Mouse (Mus musculus) heart, embryonic 16.5 days (tissue): ENCODE results near the gene Ttc24. TPM values are rescaled to one million over a fixed set of nuclear protein-coding genes. Genes with fewer than 3 reads are reported as not detected.

Experiments
- ATAC-seq: fragments of 200-750 bp; cut with Nextera tagmentation; replicated peaks from 2 replicates; pipeline ENCODE4 v1.8.0; 2017; ENCODE audit warnings: moderate number of reproducible peaks; ENCODE audit not compliant: insufficient read depth, low FRiP score; ENCODE audit errors: extremely low read depth
- H3K27ac ChIP-seq: fragments of 300-500 bp; sonication (generic); 2 replicates; pipeline ENCODE4 v1.5.1; 2014; ENCODE audit warnings: mild to moderate bottlenecking, low read length, control low read depth, moderate library complexity
- H3K27me3 ChIP-seq: fragments of 300-500 bp; sonication (generic); 2 replicates; pipeline ENCODE4 v1.6.1; 2014; ENCODE audit warnings: low read length, mixed read lengths; ENCODE audit not compliant: control insufficient read depth, insufficient read depth
- H3K36me3 ChIP-seq: fragments of 300-500 bp; sonication (generic); 2 replicates; pipeline ENCODE4 v1.6.1; 2014; ENCODE audit not compliant: control insufficient read depth, insufficient read depth
- H3K4me1 ChIP-seq: fragments of 300-500 bp; sonication (generic); 2 replicates; pipeline ENCODE4 v1.6.1; 2014; ENCODE audit warnings: low read length, mixed read lengths; ENCODE audit not compliant: control insufficient read depth, insufficient read depth
- H3K4me2 ChIP-seq: fragments of 300-500 bp; sonication (generic); 2 replicates; pipeline ENCODE4 v1.6.1; 2014; ENCODE audit warnings: low read depth, mild to moderate bottlenecking, control low read depth, low read length
- H3K4me3 ChIP-seq: fragments of 300-500 bp; sonication (generic); 2 replicates; pipeline ENCODE4 v1.5.1; 2014; ENCODE audit warnings: mild to moderate bottlenecking, control low read depth, low read length
- H3K9ac ChIP-seq: fragments of 300-500 bp; sonication (generic); 2 replicates; pipeline ENCODE4 v1.6.1; 2014; ENCODE audit warnings: low read length, control low read depth
- H3K9me3 ChIP-seq: fragments of 300-500 bp; sonication (generic); replicated peaks from 2 replicates; pipeline ENCODE4 v1.6.1; 2016; ENCODE audit warnings: low read length; ENCODE audit not compliant: control insufficient read depth
- WGBS: fragments of 180-500 bp; shearing (Covaris S2); extraction: QIAGEN DNeasy Blood & Tissue Kit; methylation state at CpG from one replicate; pipeline ENCODE4 v1.1.7; 2014; 5-methylcytosine and 5-hydroxymethylcytosine counted together
- polyA plus RNA-seq: library from polyadenylated mRNA; unstranded; fragments of >200 nt; fragmentation: Nextera tagmentation; extraction: Ambion mirVana; gene quantifications from 2 replicates; pipeline ENCODE4 v1.2.1, GENCODE M21; 2015

Gene Ttc24
- polyA plus RNA-seq, 1 experiment from 2014 or later: 0.18 TPM

- Histone ChIP-seq H3K4me3 (no peak overlapping the region), H3K9me3 (no peaks in the 10 kb centered on the region), H3K36me3 (peaks cover 11% of the 10 kb centered on the region), H3K4me2 (no peak overlapping the region), H3K4me1 (peaks cover 18% of the 10 kb centered on the region), H3K27ac (no peak overlapping the region), H3K9ac (no peak overlapping the region), H3K27me3 (no peaks in the 10 kb centered on the region)
- 89% methylated on average over 2 of the region's 2 CpGs for WGBS
- ATAC-seq: no peak
These were observed 5.9 kb upstream of the Ttc24 start for GRCm38 (mm10) chr3:88084001-88084400.

- Histone ChIP-seq H3K27ac (peak overlapping the region; percentile 48; the same call in 1 of the 2 replicates), H3K4me3 (peak overlapping the region; percentile 61), H3K4me2 (peak overlapping the region; percentile 75), H3K9ac (peak overlapping the region; percentile 66), H3K36me3 (peaks cover 11% of the 10 kb centered on the region), H3K27me3 (peaks cover 3% of the 10 kb centered on the region; the same call in 1 of the 2 replicates), H3K4me1 (peaks cover 18% of the 10 kb centered on the region), H3K9me3 (no peaks in the 10 kb centered on the region)
- ATAC-seq: peak; percentile 49
- WGBS: 7% methylated on average over 4 of the region's 4 CpGs
These were observed 4.6 kb upstream of the Ttc24 start for GRCm38 (mm10) chr3:88082663-88083062.

GRCm38 (mm10) chr3:88082224-88082618, 4.1 kb upstream of the Ttc24 start:
- Histone ChIP-seq H3K27me3 (peaks cover 3% of the 10 kb centered on the region; the same call in 1 of the 2 replicates), H3K4me1 (peaks cover 18% of the 10 kb centered on the region), H3K36me3 (peaks cover 11% of the 10 kb centered on the region), H3K4me3 (peak overlapping the region; percentile 61), H3K4me2 (peak overlapping the region; percentile 75), H3K9me3 (no peaks in the 10 kb centered on the region), H3K9ac (peak overlapping the region; percentile 66), H3K27ac (0 out of 2 replicates have a peak overlapping the region, but pooled peaks have one; percentile 48)
- no peak for ATAC-seq
- WGBS: 2% methylated on average over 13 of the region's 13 CpGs

GRCm38 (mm10) chr3:88081345-88082223, 3.5 kb upstream of the Ttc24 start, which contains the start of gene Iqgap3:
Iqgap3 (plus strand) TSS chr3:88081971.
- no peaks in the 10 kb centered on the region for H3K9me3 ChIP-seq
- peaks cover 3% of the 10 kb centered on the region; the same call in 1 of the 2 replicates for H3K27me3 ChIP-seq
- WGBS: 19% methylated on average over 33 of the region's 33 CpGs
- peak; percentile 86 for ATAC-seq
- peak within 1 kb of the TSS; percentile 75 for H3K4me2 ChIP-seq
- peak within 1 kb of the TSS; percentile 48; the same call in 1 of the 2 replicates for H3K27ac ChIP-seq
- H3K9ac ChIP-seq: peak within 1 kb of the TSS; percentile 66
- peak within 1 kb of the TSS; percentile 61 for H3K4me3 ChIP-seq
- peaks cover 18% of the 10 kb centered on the region for H3K4me1 ChIP-seq
- peaks cover 11% of the 10 kb centered on the region for H3K36me3 ChIP-seq

- Histone ChIP-seq H3K4me2 (no peak overlapping the region), H3K36me3 (no peaks in the 10 kb centered on the region), H3K9me3 (no peaks in the 10 kb centered on the region), H3K27me3 (peaks cover 3% of the 10 kb centered on the region; the same call in 1 of the 2 replicates), H3K9ac (no peak overlapping the region), H3K27ac (no peak overlapping the region), H3K4me3 (no peak overlapping the region), H3K4me1 (peaks cover 9% of the 10 kb centered on the region)
- WGBS: 42% methylated on average over 8 of the region's 8 CpGs
- no peak for ATAC-seq
These were observed 663 bp downstream of the Ttc24 start for GRCm38 (mm10) chr3:88077441-88077840.

- ATAC-seq: no peak
- Histone ChIP-seq H3K4me2 (no peak overlapping the region), H3K9me3 (no peaks in the 10 kb centered on the region), H3K4me1 (no peaks in the 10 kb centered on the region), H3K9ac (no peak overlapping the region), H3K27me3 (peaks cover 12% of the 10 kb centered on the region), H3K27ac (no peak overlapping the region), H3K4me3 (no peak overlapping the region), H3K36me3 (no peaks in the 10 kb centered on the region)
- WGBS: 70% methylated on average over 8 of the region's 8 CpGs
These were observed 3.3 kb downstream of the Ttc24 start for GRCm38 (mm10) chr3:88074766-88075165.

- WGBS: 44% methylated on average over 2 of the region's 2 CpGs
- Histone ChIP-seq H3K9me3 (no peaks in the 10 kb centered on the region), H3K9ac (no peak overlapping the region), H3K4me2 (no peak overlapping the region), H3K4me1 (no peaks in the 10 kb centered on the region), H3K27me3 (peaks cover 12% of the 10 kb centered on the region), H3K36me3 (no peaks in the 10 kb centered on the region), H3K27ac (no peak overlapping the region), H3K4me3 (no peak overlapping the region)
- no peak for ATAC-seq
These were observed 3.8 kb downstream of the Ttc24 start for GRCm38 (mm10) chr3:88074351-88074750.

- Histone ChIP-seq H3K9ac (no peak overlapping the region), H3K9me3 (no peaks in the 10 kb centered on the region), H3K27ac (no peak overlapping the region), H3K4me2 (no peak overlapping the region), H3K4me3 (no peak overlapping the region), H3K36me3 (no peaks in the 10 kb centered on the region), H3K4me1 (no peaks in the 10 kb centered on the region), H3K27me3 (peaks cover 12% of the 10 kb centered on the region)
- 71% methylated on average over 2 of the region's 2 CpGs for WGBS
- ATAC-seq: no peak
These were observed 4.5 kb downstream of the Ttc24 start for GRCm38 (mm10) chr3:88073631-88074030.

GRCm38 (mm10) chr3:88071783-88072182, 6.3 kb downstream of the Ttc24 start:
- Histone ChIP-seq H3K9ac (no peak overlapping the region), H3K4me3 (no peak overlapping the region), H3K9me3 (no peaks in the 10 kb centered on the region), H3K27ac (no peak overlapping the region), H3K27me3 (peaks cover 9% of the 10 kb centered on the region), H3K4me1 (no peaks in the 10 kb centered on the region), H3K36me3 (no peaks in the 10 kb centered on the region), H3K4me2 (no peak overlapping the region)
- WGBS: 1% methylated on average over 5 of the region's 5 CpGs
- ATAC-seq: peak; percentile 81
